Mouse (Mus musculus): Measurements from ENCODE around the gene Mpzl1.

Gene Mpzl1

DNA sequence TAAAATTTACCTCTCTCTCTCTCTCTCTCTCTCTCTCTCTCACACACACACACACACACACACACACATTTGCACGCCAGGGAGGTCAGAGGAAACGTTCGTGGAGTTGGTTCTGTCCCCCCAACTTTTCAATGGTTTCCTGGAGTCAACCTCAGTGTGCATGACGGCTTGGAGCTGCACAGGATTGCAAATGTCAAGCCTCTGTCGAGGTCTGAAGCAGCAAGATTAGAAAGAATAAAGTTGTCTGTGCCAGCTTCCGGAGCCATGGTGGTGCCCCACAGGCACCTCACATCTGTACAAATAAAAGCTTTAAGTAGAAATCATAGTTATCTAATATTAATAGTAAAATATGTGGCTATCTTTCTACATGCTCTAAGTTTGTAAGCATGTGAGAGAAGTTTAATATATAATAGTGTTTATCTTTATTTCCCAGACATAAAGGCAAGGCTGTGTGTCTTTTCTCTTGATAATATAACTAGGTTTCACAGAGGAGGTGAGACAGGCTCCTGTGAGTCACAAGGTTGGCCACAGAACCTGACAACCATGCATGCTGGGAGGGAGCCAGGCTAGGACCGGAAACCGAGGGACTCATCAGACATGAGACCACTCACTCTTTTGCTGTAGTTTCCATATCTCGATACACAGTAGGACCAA is 57.8 kb downstream of the Mpzl1 start:
- no peak for DNase-seq (ENCODE audit: low spot score)

DNA sequence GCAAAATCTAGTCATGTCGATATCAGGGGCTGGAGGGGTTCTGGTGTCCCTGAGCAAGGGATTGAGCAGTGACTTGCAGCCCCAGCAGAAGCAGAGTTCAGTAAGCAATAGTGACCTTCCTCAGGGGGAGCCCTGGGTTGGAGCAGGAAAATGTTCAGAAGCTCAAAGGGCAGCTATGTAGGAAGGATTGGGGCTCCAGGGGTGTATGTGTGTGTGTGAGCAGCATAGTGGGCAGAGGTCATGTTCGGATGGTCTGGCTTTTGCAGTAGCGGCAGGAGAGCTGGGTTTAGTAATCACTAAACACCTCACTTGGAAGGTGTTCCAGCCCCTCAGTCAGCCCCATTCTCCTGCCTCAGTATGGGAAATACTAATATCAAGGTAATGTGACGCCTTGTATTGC is 58.3 kb downstream of the Mpzl1 start:
- DNase-seq (ENCODE audit: low spot score) = no peak

DNA sequence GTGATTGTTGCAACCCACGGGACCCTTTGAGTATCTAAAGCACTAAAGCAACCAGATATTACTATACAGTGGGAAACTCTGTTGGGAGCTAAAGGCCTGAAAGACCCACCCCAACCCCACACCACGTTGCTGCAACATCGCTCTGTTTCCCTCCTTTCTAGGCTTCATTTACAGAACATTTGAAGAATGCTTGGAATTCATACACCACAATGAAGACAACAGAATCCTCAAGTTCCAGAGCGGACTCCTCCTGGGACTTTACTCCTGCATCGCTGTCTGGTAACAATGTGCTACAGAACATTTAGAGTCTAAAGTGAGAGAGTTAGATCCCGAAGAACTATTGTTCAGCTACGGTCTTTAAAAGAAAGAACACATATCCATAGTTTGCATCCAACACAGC is 66.9 kb downstream of the Mpzl1 start:
- no peak for DNase-seq (ENCODE audit: low spot score)

DNA sequence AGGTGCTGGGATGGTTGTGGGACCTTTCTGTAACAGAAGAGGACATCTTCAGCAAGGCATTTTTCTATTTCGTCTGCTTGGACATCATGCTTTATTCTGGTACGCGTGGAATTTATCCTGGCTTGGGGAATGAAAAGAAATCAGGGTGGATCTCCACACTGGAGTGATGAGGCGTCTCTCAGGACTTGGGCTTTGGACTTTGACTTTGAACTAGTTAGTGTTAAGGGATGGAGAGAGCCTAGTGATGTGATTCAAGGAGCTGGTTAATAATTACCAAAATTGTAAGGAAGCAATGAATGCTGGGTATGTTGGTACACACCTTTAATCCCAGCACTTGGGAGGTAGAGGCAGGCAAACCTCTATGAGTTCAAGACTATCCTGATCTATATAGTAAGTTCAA is 69.1 kb downstream of the Mpzl1 start:
- DNase-seq (ENCODE audit: low spot score) = no peak

DNA sequence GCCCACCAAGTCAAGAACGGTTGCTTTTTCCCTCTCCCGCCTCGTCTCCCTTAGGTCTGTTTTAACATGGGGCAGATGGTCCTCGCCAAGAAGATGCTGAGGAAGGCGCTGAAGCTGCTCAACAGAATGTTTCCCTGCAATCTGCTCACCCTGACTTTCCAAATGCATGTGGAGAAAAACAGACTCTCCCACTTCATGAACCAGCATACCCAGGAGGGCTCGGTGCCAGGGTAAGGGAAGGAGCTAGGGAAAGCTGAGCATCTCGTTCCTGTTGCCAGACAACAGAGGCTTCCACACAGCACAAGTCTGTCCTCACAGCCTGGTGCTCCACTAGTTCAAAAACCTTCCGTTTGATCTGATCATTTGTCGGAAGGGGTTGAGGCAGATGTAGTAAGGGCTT is 75.3 kb downstream of the Mpzl1 start:
- no peak for DNase-seq (ENCODE audit: low spot score)

DNA sequence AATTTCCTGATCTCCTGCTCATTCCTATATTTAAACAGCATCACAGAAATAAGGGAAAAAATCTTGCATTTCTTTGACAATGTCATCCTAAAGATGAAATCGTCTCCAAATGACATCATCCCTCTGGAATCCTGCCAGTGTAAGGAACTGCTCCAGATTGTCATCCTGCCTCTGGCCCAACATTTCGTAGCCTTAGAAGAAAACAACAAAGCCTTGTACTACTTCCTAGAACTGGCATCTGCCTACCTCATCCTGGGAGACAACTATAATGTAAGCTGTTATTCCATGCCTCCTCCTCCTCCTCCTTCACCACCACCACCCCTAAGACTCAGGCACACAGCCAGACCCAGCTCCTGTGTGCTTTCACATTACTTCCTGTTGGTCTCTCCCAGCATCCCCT is 77.6 kb downstream of the Mpzl1 start:
- no peak for DNase-seq (ENCODE audit: low spot score)

Data from urinary bladder, postnatal 25 days (tissue).